Mouse (Mus musculus): Measurements from ENCODE around the gene Tpr. TPM values are rescaled to one million over a fixed set of nuclear protein-coding genes. Genes with fewer than 3 reads are reported as not detected.

Gene Tpr
- polyA plus RNA-seq, 1 experiment: 106 TPM

GRCm38 (mm10) chr1:150418426-150418825, 25.8 kb downstream of the Tpr start:
- WGBS: 89% methylated on average over 4 of the region's 4 CpGs
- no peaks in the 10 kb centered on the region for H3K4me1 ChIP-seq (ENCODE audit: control insufficient read depth, insufficient read depth, low read length)
- TF ChIP-seq CTCF (IDR thresholded peaks at IDR 0.05; ENCODE audit: borderline replicate concordance, insufficient read depth, low read depth, low read length): no peak
- no peak for TF ChIP-seq POLR2A (IDR thresholded peaks at IDR 0.05; ENCODE audit: borderline replicate concordance, insufficient read depth, low read length)
- no peak overlapping the region for H3K4me3 ChIP-seq (replicated peaks; ENCODE audit: insufficient read depth, low read depth, low read length)
- H3K27ac ChIP-seq (ENCODE audit: insufficient read depth, low read length): no peak overlapping the region
- H3K27me3 ChIP-seq (ENCODE audit: control insufficient read depth, insufficient read depth, low read length): no peaks in the 10 kb centered on the region
- DNase-seq: no peak

GRCm38 (mm10) chr1:150425665-150426064, 33.0 kb downstream of the Tpr start:
- no peak for DNase-seq
- Histone ChIP-seq H3K27ac (ENCODE audit: insufficient read depth, low read length) (no peak overlapping the region), H3K4me1 (ENCODE audit: control insufficient read depth, insufficient read depth, low read length) (no peaks in the 10 kb centered on the region), H3K4me3 (replicated peaks; ENCODE audit: insufficient read depth, low read depth, low read length) (no peak overlapping the region), H3K27me3 (ENCODE audit: control insufficient read depth, insufficient read depth, low read length) (no peaks in the 10 kb centered on the region)
- TF ChIP-seq CTCF (IDR thresholded peaks at IDR 0.05; ENCODE audit: borderline replicate concordance, insufficient read depth, low read depth, low read length) (no peak), POLR2A (IDR thresholded peaks at IDR 0.05; ENCODE audit: borderline replicate concordance, insufficient read depth, low read length) (no peak)
- WGBS: 86% methylated on average over 9 of the region's 9 CpGs

- TF ChIP-seq CTCF (IDR thresholded peaks at IDR 0.05; ENCODE audit: borderline replicate concordance, insufficient read depth, low read depth, low read length) (no peak), POLR2A (IDR thresholded peaks at IDR 0.05; ENCODE audit: borderline replicate concordance, insufficient read depth, low read length) (no peak)
- no peak overlapping the region for H3K27ac ChIP-seq (ENCODE audit: insufficient read depth, low read length)
- no peak for DNase-seq
- H3K4me3 ChIP-seq (replicated peaks; ENCODE audit: insufficient read depth, low read depth, low read length): no peak overlapping the region
- H3K4me1 ChIP-seq (ENCODE audit: control insufficient read depth, insufficient read depth, low read length): no peaks in the 10 kb centered on the region
- no peaks in the 10 kb centered on the region for H3K27me3 ChIP-seq (ENCODE audit: control insufficient read depth, insufficient read depth, low read length)
- WGBS: 76% methylated on average over 3 of the region's 3 CpGs
Measured at GRCm38 (mm10) chr1:150426216-150426615, 33.6 kb downstream of the Tpr start.

- no peak for TF ChIP-seq CTCF (IDR thresholded peaks at IDR 0.05; ENCODE audit: borderline replicate concordance, insufficient read depth, low read depth, low read length)
- TF ChIP-seq POLR2A (IDR thresholded peaks at IDR 0.05; ENCODE audit: borderline replicate concordance, insufficient read depth, low read length): no peak
- Histone ChIP-seq H3K4me3 (replicated peaks; ENCODE audit: insufficient read depth, low read depth, low read length) (no peak overlapping the region), H3K27ac (ENCODE audit: insufficient read depth, low read length) (no peak overlapping the region), H3K27me3 (ENCODE audit: control insufficient read depth, insufficient read depth, low read length) (no peaks in the 10 kb centered on the region), H3K4me1 (ENCODE audit: control insufficient read depth, insufficient read depth, low read length) (no peaks in the 10 kb centered on the region)
- no peak for DNase-seq
- WGBS: 91% methylated on average over 3 of the region's 3 CpGs
Measured at GRCm38 (mm10) chr1:150438641-150439040, 46.0 kb downstream of the Tpr start.

- no peak for TF ChIP-seq CTCF (IDR thresholded peaks at IDR 0.05; ENCODE audit: borderline replicate concordance, insufficient read depth, low read depth, low read length)
- TF ChIP-seq POLR2A (IDR thresholded peaks at IDR 0.05; ENCODE audit: borderline replicate concordance, insufficient read depth, low read length): no peak
- WGBS: 76% methylated on average over 4 of the region's 4 CpGs
- H3K4me1 ChIP-seq (ENCODE audit: control insufficient read depth, insufficient read depth, low read length): no peaks in the 10 kb centered on the region
- DNase-seq: no peak
- H3K27me3 ChIP-seq (ENCODE audit: control insufficient read depth, insufficient read depth, low read length): no peaks in the 10 kb centered on the region
- no peak overlapping the region for H3K4me3 ChIP-seq (replicated peaks; ENCODE audit: insufficient read depth, low read depth, low read length)
- no peak overlapping the region for H3K27ac ChIP-seq (ENCODE audit: insufficient read depth, low read length)
Measured at GRCm38 (mm10) chr1:150441731-150442130, 49.1 kb downstream of the Tpr start.

- H3K4me1 ChIP-seq (ENCODE audit: control insufficient read depth, insufficient read depth, low read length): no peaks in the 10 kb centered on the region
- no peak for TF ChIP-seq CTCF (IDR thresholded peaks at IDR 0.05; ENCODE audit: borderline replicate concordance, insufficient read depth, low read depth, low read length)
- no peak for TF ChIP-seq POLR2A (IDR thresholded peaks at IDR 0.05; ENCODE audit: borderline replicate concordance, insufficient read depth, low read length)
- DNase-seq: no peak
- 86% methylated on average over 5 of the region's 5 CpGs for WGBS
- H3K27me3 ChIP-seq (ENCODE audit: control insufficient read depth, insufficient read depth, low read length): no peaks in the 10 kb centered on the region
- H3K4me3 ChIP-seq (replicated peaks; ENCODE audit: insufficient read depth, low read depth, low read length): no peak overlapping the region
- no peak overlapping the region for H3K27ac ChIP-seq (ENCODE audit: insufficient read depth, low read length)
Measured at GRCm38 (mm10) chr1:150458977-150459376, 66.3 kb downstream of the Tpr start.

- Histone ChIP-seq H3K27ac (ENCODE audit: insufficient read depth, low read length) (no peak overlapping the region), H3K4me3 (replicated peaks; ENCODE audit: insufficient read depth, low read depth, low read length) (no peak overlapping the region), H3K4me1 (ENCODE audit: control insufficient read depth, insufficient read depth, low read length) (no peaks in the 10 kb centered on the region), H3K27me3 (ENCODE audit: control insufficient read depth, insufficient read depth, low read length) (no peaks in the 10 kb centered on the region)
- TF ChIP-seq CTCF (IDR thresholded peaks at IDR 0.05; ENCODE audit: borderline replicate concordance, insufficient read depth, low read depth, low read length) (no peak), POLR2A (IDR thresholded peaks at IDR 0.05; ENCODE audit: borderline replicate concordance, insufficient read depth, low read length) (no peak)
- no peak for DNase-seq
- WGBS: 92% methylated on average over 3 of the region's 3 CpGs
Measured at GRCm38 (mm10) chr1:150459599-150459998, 67.0 kb downstream of the Tpr start.

GRCm38 (mm10) chr1:150460595-150460994, 68.0 kb downstream of the Tpr start:
- H3K27ac ChIP-seq (ENCODE audit: insufficient read depth, low read length): no peak overlapping the region
- 81% methylated on average over 7 of the region's 7 CpGs for WGBS
- no peaks in the 10 kb centered on the region for H3K27me3 ChIP-seq (ENCODE audit: control insufficient read depth, insufficient read depth, low read length)
- H3K4me1 ChIP-seq (ENCODE audit: control insufficient read depth, insufficient read depth, low read length): no peaks in the 10 kb centered on the region
- TF ChIP-seq CTCF (IDR thresholded peaks at IDR 0.05; ENCODE audit: borderline replicate concordance, insufficient read depth, low read depth, low read length): no peak
- TF ChIP-seq POLR2A (IDR thresholded peaks at IDR 0.05; ENCODE audit: borderline replicate concordance, insufficient read depth, low read length): no peak
- DNase-seq: no peak
- no peak overlapping the region for H3K4me3 ChIP-seq (replicated peaks; ENCODE audit: insufficient read depth, low read depth, low read length)

Measured in cerebellum, adult 2 months (tissue).